Mouse (Mus musculus) lung, postnatal 14 days (tissue): ENCODE measurements around the gene Ehd1.

Source experiments
- DNase-seq: peaks from one replicate; pipeline ENCODE4 v3.0.0; 2021

Gene Ehd1

DNA sequence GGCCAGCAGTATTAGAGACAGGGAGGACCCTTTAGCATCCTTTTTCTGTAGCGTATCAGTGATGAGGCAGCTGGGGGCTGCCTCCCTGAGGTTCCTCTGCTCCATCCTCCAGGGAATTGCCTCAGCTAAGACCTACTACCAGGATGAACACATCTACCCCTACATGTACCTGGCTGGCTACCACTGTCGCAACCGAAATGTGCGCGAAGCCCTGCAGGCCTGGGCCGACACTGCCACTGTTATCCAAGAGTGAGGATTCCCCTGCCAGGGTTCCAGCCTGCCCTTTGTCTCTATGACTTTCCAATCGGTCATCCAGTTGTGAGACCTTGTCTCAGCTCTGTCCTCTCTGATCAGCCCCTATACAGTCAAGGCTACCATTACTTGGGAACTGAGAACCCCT is 61.6 kb downstream of the Ehd1 start:
- DNase-seq = no peak

DNA sequence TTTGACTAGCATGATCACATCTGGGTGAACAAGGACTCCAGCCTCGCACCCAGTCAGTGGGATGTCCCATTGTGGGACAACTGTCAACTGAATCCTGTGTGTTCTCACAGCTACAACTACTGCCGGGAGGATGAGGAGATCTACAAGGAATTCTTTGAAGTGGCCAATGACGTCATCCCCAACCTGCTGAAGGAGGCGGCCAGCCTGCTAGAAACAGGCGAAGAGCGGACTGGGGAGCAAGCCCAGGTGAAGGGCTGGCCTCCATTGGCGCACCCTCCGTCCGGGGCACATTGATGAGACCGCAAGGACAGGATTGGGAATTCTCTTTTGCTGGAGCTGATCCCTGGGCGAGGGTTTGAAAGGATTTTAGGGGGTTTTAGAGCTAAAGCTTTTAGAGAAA is 62.2 kb downstream of the Ehd1 start:
- DNase-seq = no peak

DNA sequence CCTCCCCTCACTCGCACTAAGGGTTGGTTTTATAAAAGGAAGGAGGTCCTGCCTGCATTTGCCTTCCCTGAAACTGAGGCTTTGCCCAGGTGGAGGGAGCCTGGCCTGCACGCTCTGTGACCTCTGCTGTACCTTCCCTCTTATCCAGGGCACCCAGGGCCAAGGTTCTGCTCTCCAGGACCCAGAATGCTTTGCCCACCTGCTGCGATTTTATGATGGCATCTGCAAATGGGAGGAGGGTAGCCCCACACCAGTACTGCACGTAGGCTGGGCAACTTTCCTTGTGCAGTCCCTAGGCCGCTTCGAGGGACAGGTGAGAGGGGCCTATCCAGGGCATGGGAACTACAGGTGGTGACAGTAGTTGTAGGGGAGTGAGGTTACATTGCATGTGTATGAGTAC is 62.7 kb downstream of the Ehd1 start:
- no peak for DNase-seq

DNA sequence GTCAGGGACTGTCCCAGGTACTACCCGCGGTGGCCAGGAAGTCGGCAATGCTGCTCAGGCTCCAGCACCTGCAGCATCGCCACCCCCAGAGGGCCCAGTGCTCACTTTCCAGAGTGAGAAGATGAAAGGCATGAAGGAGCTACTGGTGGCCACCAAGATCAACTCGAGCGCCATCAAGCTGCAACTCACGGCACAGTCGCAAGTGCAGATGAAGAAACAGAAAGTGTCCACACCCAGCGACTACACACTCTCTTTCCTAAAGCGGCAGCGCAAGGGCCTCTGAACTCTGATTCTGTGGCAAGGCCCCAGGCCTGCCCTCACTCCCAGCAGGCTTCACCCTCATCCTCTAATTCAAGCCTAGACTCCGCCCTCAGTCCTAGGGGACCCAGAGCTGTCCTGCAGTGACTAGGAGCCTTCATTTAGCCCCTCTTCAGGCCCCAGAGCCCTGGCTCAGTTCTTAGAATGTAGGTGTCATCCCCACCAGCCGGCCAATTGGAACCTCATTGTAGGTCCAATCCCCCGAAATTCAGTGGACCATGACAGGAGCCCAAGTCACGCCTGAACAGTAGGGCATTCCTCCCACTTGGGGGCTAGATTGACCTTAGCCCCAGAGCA is 63.5 kb downstream of the Ehd1 start:
- DNase-seq = peak; percentile 59

DNA sequence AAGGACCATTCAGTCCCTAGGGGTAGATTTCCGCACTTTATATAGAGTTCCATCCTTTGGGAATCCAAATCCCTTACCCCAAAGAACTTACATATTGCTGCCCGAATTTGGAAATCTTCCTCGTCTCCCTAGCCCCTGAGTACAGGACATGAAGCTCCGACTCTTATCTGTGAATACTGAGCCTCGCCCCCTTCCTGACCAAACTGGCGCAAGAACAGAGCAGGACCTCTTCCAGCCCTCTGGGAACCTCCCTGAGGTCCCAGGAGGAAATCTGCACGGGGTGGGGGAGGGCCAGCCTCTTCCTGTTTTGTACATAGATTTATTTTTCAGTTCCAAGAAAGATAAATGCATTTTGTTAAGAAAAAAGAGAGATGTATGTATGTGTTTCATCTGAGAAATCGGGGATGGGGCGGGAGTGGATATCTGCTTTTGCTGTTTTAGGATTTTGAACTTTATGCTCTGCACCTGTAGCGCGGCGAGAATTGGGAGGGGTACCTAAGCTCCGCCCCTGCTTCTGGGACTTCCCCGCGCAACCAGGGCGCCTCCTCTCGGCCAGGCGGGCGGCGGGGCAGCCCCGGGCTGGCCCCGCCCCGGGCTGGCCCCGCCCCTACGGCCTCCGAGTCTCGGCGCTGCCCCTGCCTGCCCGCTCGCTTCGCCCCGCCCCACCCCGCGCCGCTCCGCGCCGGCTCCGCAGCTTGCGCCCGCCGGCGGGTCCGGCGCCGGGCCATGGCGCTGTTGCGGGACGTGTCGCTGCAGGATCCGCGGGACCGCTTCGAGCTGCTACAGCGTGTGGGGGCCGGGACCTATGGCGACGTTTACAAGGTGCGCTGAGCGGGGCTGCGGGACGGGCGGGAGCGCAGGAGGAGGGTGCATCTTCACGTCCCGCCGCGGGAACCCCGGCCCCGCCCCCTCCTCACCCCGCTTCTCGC is 64.3 kb downstream of the Ehd1 start, which contains the start of gene Map4k2:
Gene Map4k2, plus strand, starts transcription at position 612 of the 929 bp plus-strand sequence.
- peak; percentile 91 for DNase-seq

DNA sequence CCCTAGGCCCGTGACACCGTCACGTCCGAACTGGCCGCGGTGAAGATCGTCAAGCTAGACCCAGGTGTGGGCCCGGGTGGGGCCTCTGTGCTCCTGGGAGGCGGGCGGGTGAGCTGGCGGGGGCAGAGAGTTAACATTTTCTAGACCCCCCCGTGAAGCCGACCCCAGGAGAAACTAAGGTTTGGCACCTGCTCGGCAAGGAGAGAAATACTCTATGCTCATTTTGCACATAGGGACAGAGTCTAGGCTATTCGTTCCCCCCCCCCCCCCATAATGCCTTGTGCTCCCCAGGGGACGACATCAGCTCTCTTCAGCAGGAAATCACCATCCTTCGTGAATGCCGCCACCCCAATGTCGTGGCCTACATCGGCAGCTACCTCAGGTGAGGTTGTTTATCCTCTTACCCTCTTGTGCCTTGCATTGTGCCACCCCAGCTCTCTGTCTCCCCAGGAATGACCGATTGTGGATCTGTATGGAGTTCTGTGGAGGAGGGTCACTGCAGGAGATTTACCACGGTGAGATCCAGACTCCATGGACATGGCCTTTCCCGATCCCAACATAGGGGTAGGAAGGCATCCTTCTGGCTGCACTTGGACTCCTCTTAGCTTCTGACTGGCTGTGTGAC is 65.0 kb downstream of the Ehd1 start:
- no peak for DNase-seq

DNA sequence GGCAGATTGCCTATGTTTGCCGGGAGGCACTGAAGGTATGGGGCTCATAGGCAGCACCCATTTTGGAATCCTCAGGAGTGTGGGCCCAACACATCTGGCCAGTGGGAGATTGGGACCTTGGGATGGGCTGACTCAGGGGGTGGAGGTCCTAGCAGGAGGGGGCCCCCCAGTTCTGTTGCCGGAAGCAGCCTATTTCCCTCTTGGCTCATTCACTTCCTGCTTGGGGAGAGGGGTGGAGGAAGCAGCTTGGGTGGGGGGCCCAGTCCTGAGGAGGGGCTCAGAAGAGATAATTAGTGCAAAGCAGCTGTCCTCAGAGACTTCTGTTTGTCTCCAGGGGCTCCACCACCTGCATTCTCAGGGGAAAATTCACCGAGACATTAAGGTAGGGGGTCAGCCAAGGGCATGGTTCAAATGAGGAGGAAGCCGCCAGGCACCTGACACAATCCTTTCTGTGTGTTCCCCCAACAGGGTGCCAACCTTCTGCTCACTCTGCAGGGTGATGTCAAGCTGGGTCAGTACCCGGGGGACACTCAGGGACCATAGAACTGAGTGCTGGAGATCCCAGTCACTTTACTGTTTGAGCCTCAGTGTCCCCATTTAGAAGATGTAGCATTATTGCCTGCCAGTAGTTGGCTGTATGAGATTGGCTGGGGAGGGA is 65.9 kb downstream of the Ehd1 start:
- DNase-seq = no peak

DNA sequence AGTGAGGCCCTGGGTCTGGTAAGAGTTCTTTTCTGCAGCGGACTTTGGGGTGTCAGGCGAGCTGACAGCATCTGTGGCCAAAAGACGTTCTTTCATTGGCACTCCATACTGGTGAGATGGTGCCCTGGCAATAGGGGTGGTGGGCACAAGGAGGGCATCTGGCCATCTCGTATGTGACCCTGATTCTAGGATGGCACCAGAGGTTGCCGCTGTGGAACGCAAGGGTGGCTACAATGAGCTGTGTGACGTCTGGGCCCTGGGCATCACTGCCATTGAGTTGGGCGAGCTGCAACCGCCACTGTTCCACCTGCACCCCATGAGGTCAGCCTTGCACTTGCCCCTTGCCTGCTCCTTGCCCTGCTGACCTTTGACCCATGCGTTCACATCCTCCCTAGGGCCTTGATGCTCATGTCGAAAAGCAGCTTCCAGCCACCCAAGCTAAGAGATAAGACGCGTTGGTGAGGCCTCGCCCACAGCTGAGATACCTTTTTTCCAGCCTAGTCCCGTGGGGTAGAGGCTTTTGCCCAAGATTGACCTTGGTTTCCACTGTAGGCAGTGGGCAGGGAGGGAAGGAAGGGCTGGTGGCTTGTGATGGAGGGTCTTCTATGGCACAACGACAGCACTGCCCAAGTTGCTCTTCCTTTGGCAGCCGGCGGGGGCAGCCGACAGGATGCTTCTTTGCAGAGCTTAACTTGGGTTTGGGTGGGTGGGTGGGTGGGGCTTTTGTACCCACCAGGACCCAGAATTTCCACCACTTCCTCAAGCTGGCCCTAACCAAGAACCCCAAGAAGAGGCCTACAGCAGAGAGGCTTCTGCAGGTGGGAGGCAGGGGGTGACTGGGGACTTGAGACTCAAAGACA is 66.8 kb downstream of the Ehd1 start:
- DNase-seq = no peak

DNA sequence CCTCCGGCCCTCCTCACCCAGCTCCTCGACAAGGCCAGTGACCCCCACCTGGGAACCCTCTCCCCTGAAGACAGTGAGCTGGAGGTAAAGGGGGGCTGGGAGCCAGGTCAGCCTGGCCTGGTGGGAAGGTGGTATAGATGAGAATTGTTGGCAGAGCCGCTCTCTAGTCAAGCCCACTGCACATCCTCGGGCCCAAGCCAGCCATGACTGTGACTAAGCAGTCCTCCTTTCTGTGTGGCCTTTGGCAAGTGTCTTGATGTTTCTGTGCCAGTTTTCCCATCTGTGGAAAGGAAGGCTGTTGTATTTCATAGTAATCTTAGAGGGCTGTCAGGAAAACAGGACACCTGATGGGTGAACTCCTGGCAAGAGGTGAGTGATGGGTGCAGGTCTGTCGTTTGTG is 67.5 kb downstream of the Ehd1 start:
- no peak for DNase-seq

DNA sequence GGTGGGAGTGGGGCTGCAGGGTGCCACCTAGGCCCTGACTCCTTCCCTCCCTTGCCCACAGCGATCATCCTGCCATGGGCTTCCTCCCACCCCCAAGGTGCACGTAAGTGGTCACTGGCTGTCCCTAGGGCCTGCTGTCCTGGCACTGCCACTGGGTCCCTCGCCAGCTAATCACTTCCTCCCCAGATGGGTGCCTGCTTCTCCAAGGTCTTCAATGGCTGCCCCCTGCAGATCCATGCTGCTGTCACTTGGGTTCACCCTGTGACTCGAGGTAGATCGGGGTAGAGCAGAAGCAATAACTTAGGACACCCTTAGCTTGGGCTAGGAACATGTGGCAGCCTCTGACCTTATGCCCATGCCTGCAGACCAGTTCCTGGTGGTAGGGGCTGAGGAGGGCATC is 69.5 kb downstream of the Ehd1 start:
- DNase-seq = no peak

DNA sequence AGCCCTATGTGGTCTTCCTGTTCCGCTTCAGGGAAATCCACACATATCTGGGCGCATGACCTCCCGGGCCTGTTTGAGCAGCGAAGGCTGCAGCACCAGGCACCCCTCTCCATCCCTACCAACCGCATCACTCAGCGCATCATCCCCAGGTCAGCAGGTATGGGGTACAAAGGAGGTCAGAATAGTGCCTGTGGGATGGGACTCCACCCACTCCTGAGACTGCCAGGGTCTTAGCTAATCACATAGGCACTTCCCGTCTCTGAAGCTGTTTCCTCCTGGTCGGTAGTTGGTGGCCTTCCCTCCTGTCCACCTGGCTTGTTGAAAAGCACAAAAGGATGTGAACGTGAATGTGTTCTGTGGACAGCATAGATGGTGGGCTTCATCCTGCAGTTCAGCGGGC is 70.1 kb downstream of the Ehd1 start:
- DNase-seq = no peak

DNA sequence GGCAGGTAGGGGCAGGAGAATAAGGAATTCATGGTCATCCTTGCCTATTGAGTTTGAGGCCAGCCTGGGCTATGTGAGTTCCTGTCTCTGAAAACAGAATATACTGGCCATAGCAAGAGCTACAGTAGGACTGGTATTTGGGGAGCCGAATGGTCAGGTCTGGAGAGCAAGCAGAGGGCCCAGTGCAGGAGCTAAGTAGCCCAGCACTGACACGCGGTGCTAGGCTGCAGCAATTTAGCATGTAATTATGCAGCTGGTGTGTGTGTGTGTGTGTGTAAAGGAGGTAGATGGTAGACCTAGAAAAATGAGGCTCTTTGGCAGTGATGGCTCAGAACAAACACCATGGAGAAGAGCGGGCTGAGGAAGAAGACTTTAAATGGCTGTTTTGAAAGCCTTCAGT is 71.1 kb downstream of the Ehd1 start:
- no peak for DNase-seq

DNA sequence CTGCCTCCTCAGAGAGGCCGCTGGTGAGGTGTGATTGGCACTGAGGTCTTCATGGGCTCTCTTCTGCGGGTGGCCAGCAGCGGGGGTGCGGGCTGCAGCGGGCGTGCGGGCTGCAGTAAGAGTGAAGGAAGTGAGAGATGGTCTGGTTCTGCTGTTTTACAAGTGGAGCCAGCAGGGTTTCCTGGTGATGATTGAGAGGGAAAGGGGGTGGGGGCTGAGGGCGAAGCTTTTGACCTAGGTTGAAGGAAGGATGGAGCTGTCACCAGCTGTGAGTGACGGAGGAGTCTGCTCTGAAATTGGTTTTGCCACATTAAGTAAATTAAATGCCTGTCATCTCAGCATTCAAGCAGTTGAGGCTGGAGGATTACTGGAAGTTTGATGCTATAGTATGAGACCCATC is 72.2 kb downstream of the Ehd1 start:
- no peak for DNase-seq

DNA sequence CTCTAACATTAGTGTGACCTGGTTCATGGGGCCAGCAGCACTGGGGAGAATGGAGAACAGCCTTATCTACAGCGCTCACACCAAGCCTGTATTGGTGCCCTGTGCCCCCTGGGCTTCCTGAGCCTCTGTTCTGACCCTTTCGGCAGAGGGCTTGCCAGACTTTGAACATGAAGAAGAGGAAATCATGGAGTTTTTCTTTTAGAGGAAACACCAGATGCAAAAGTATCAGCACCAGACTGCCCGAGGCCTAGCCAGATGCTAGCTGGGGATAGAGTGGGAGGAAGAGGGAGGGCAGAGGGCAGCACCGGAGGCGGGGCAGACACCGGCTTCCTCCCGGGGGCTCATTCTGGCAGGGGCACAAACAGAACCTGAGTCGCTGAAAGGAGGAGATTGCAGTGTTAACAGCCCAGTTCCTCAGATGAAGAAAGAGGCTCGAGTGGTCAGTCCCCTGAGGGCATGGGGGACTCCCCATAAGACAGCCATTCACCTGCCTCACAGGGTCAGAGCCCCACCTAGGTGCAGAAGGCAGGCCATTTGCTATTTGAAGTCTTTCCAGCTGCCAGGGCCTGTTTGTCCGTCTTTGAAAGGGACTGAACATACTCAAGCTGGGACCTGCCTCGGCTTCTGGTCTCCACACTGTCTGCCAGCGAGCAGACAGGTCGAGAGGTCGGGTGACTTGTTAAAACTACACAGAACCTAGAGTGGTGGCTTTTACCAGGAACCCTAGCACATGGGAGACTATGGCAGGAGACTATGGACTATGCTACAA is 72.9 kb downstream of the Ehd1 start:
- DNase-seq = no peak
